Mouse (Mus musculus) neutrophil, adult 65 days (primary cell): Measurements from ENCODE around the gene Gspt2. TPM values are rescaled to one million over a fixed set of nuclear protein-coding genes. Genes with fewer than 3 reads are reported as not detected.

Source experiments
- total RNA-seq: library from RNA; stranded (reverse); gene quantifications from 2 replicates; pipeline ENCODE4 v1.2.4, GENCODE M21; 2023

The Gspt2 gene
- total RNA-seq = 3.6 and 3.7 TPM in 2 replicates

GRCm38 (mm10) chrX:94635961-94636563 is at the start of gene Gspt2:
TSS of gene Gspt2 (plus strand) at chrX:94636069.

Other genes with a start within 250 kb of the Gspt2 start
- 0.79 and 1.7 TPM in 2 replicates for gene Maged1, start 93.9 kb upstream of the Gspt2 start, total RNA-seq
- gene Zxdb, start 88.5 kb downstream of the Gspt2 start, total RNA-seq = 4.3 and 5.1 TPM in 2 replicates